Mouse (Mus musculus) forebrain, embryonic 14.5 days (tissue): Measurements from ENCODE around the gene Cd68. TPM values are rescaled to one million over a fixed set of nuclear protein-coding genes. Genes with fewer than 3 reads are reported as not detected.
A peak's percentile ranks its signal among the peaks of the same experiment; 100 is the strongest.

Experiments
- ATAC-seq: fragments of 200-750 bp; cut with Nextera tagmentation; 2 replicates; pipeline ENCODE4 v1.8.0; 2017; ENCODE audit warnings: mild to moderate bottlenecking, moderate library complexity
- DNase-seq: peaks from one replicate; pipeline ENCODE4 v3.0.0-alpha.2; 2015; ENCODE audit warnings: low spot score
- H3K27ac ChIP-seq: fragments of 300-500 bp; sonication (generic); 2 replicates; pipeline ENCODE4 v1.5.1; 2014; ENCODE audit warnings: low read depth, mild to moderate bottlenecking, control low read depth, low read length, moderate library complexity
- H3K27me3 ChIP-seq: fragments of 300-500 bp; sonication (generic); replicated peaks from 2 replicates; pipeline ENCODE4 v1.6.1; 2014; ENCODE audit warnings: low read length, control low read depth, mixed read lengths; ENCODE audit not compliant: control insufficient read depth, insufficient read depth
- H3K36me3 ChIP-seq: fragments of 300-500 bp; sonication (generic); 2 replicates; pipeline ENCODE4 v1.6.1; 2014; ENCODE audit warnings: low read length, control low read depth; ENCODE audit not compliant: control insufficient read depth, insufficient read depth
- H3K4me1 ChIP-seq: fragments of 300-500 bp; sonication (generic); 2 replicates; pipeline ENCODE4 v1.6.1; 2014; ENCODE audit warnings: antibody characterized with exemption, low read length, control low read depth; ENCODE audit not compliant: control insufficient read depth, insufficient read depth
- H3K4me2 ChIP-seq: fragments of 300-500 bp; sonication (generic); 2 replicates; pipeline ENCODE4 v1.6.1; 2014; ENCODE audit warnings: mild to moderate bottlenecking, control low read depth, low read length
- H3K4me3 ChIP-seq: fragments of 300-500 bp; sonication (generic); 2 replicates; pipeline ENCODE4 v1.5.1; 2014; ENCODE audit warnings: low read depth, low read length, control low read depth
- H3K9ac ChIP-seq: fragments of 300-500 bp; sonication (generic); 2 replicates; pipeline ENCODE4 v1.6.1; 2014; ENCODE audit warnings: mild to moderate bottlenecking, low read length, control low read depth, moderate library complexity
- H3K9me3 ChIP-seq: fragments of 300-500 bp; sonication (generic); replicated peaks from 2 replicates; pipeline ENCODE4 v1.6.1; 2016; ENCODE audit warnings: low read length, control low read depth, mixed read lengths; ENCODE audit not compliant: control insufficient read depth
- WGBS: fragments of 180-500 bp; shearing (Covaris S2); extraction: QIAGEN DNeasy Blood & Tissue Kit; methylation state at CpG from one replicate; pipeline ENCODE4 v1.1.7; 2014; 5-methylcytosine and 5-hydroxymethylcytosine counted together
- polyA plus RNA-seq: library from polyadenylated mRNA; unstranded; fragments of >200 nt; fragmentation: Nextera tagmentation; extraction: Ambion mirVana; gene quantifications from 2 replicates; pipeline ENCODE4 v1.2.1, GENCODE M21; 2014

The Cd68 gene
- polyA plus RNA-seq, result 8.2 and 9.6 TPM in 2 replicates

DNA sequence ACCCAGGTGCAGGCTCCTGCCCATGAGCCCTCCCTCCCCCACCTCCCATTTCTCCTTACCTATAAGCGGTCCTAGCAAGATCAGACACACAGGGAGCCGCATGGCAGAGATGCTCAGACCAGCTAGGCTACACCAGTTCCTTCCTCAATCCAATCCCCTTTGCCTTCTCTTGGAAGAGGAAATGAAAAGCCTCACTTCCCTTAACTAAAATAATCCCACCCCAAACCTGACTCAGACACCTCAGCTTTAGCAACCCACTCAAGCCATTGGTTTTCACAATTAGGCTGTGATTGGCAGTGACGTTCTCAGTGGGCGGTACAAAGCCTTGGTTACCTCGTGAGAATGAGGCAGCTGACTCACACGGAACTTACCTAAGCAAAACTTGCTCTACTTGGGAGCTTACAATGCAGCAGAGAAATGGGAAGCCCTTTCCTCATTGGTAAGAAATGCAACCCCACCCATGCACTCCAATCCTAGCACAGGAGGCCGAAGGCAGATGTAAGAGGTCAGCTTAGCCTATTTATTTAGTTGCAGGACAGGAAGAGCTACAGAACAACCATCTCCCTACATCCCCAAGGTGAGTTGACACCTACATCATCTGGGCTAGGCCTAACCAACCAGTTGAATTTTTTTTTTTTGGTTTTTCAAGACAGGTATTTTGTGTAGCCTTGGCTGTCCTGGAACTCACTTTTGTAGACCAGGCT, at the start of gene Cd68:
Cd68 (minus strand) TSS at position 193 of the 704 bp plus-strand sequence.
- peak; percentile 32 for DNase-seq
- WGBS, result 25% methylated on average over 7 of the region's 7 CpGs
- no peaks in the 10 kb centered on the region for H3K27me3 ChIP-seq
- H3K4me3 ChIP-seq, result no peak within 1 kb of the TSS
- peaks cover 73% of the 10 kb centered on the region for H3K36me3 ChIP-seq
- H3K9ac ChIP-seq, result no peak within 1 kb of the TSS
- ATAC-seq, result no peak
- no peak within 1 kb of the TSS for H3K27ac ChIP-seq
- no peak within 1 kb of the TSS for H3K4me2 ChIP-seq
- H3K9me3 ChIP-seq, result no peaks in the 10 kb centered on the region
- H3K4me1 ChIP-seq, result peaks cover 25% of the 10 kb centered on the region

DNA sequence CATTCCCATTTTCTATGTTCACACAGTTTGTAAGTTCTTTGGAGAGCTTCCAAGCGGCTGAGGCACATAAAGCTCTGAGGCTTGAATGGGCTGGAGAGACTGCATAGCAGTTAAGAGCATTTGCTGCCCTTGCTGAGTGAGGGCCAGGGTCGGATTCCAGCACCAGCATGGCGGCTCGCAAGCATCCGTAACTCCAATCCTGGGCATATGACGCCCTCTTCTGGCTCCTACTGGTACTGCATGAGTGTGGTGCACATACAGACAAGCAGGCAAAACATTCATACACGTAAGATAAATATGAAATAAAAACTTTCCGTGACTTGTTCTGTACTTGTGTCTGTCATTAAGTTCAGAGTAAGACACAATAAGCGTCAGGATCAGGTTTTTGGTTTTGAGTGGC, 49.5 kb upstream of the Cd68 start:
- Histone ChIP-seq H3K4me3 (no peak overlapping the region), H3K27me3 (no peaks in the 10 kb centered on the region), H3K36me3 (no peaks in the 10 kb centered on the region), H3K9ac (no peak overlapping the region), H3K9me3 (no peaks in the 10 kb centered on the region), H3K4me2 (no peak overlapping the region), H3K4me1 (no peaks in the 10 kb centered on the region), H3K27ac (no peak overlapping the region)
- 59% methylated on average over 9 of the region's 9 CpGs for WGBS
- no peak for ATAC-seq
- DNase-seq, result no peak

DNA sequence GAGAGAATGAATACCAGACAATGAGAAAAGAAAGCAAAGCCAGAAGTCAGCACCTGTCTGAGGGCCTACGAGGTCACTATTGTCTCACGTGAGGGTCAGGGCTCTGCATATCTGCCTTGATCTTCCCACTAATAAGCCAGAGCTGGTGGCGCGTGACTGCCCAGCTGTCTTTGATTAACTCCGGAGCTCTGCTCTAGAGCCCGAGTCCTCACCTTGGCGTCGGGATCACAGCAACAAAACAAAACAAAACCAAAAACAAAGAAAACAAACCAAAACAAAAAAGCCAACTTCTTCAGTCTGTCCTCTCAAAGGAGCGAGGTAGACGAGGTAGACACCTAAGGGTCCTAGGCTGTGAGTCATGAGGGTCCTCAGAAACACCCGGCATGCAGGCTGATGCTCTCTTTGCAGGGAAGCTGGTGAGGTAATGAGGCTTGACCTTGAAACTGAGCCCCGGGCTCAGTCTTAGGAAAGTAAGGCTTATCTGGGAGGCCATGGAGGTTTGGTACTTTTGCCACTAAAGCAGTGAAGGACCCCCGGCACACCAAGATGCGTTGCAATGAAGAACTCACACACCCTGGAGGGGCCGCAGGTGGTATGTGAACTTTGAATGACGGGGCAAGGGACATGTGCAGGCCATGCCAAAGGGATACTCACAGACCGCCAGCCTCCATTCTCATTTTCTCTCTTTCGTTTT, 48.8 kb upstream of the Cd68 start:
- no peaks in the 10 kb centered on the region for H3K27me3 ChIP-seq
- H3K4me3 ChIP-seq, result no peak overlapping the region
- ATAC-seq, result no peak
- no peak overlapping the region for H3K9ac ChIP-seq
- no peaks in the 10 kb centered on the region for H3K36me3 ChIP-seq
- no peak overlapping the region for H3K4me2 ChIP-seq
- no peak for DNase-seq
- H3K9me3 ChIP-seq, result no peaks in the 10 kb centered on the region
- no peak overlapping the region; the same call in 1 of the 2 replicates for H3K27ac ChIP-seq
- no peaks in the 10 kb centered on the region for H3K4me1 ChIP-seq
- WGBS, result 80% methylated on average over 18 of the region's 18 CpGs

DNA sequence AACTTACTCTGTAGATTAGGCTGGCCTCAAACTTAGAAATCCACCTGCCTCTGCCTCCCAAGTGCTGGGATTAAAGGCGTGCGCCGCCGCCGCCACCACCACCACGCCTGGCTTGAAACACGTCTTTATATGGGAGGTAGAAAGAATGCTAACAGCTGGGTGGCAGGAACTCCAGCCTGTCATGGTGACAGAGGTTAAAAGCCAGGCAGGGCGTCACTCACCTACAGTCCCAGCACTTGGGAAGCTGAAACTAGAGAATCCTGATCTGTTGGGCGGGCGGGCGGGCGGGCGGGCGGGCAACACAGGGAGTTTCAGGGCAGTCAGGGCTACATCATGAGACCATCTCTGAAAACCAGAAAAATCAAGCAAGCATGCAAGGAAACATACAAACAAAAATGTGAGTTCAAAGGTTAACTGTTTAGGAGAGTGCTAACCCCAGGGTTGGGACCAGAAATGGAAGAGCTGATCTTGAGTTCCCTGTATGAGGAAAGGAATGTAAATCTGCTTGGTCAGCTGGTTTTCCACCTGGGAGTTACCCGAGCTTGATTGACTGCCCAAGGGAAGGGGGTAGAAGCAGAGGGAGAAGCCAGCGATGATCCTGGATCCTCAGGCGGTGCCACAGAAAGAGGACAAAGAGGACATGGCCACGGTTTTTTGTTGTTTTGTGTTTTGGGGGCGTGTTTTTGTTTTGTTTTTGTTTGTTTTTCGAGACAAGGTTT, 47.2 kb upstream of the Cd68 start:
- Histone ChIP-seq H3K4me2 (no peak overlapping the region), H3K9me3 (no peaks in the 10 kb centered on the region), H3K4me1 (no peaks in the 10 kb centered on the region), H3K4me3 (no peak overlapping the region), H3K27ac (no peak overlapping the region), H3K27me3 (no peaks in the 10 kb centered on the region), H3K9ac (no peak overlapping the region), H3K36me3 (no peaks in the 10 kb centered on the region)
- WGBS, result 89% methylated on average over 20 of the region's 20 CpGs
- DNase-seq (no peak), ATAC-seq (no peak)

DNA sequence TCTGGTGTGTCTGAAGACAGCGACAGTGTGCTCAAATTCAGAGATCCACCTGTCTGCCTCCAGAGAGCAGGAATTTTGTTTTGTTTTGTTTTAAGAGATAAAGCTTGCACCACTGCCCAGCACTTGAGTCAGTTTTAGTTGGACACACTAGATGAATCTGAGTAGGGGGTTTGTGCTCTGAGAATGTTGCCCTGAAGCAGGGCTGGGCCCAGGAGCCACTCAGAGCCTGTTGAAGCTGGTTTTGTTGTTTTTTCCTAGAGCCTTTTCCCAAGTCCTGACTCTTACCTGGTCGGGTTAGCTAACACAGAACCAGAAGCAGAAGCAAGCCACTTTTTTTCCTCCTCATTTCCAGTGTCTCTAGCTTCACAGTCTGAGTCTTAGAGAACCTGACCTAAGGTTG, 45.1 kb upstream of the Cd68 start:
- ATAC-seq (no peak), DNase-seq (no peak)
- Histone ChIP-seq H3K9ac (no peak overlapping the region), H3K4me1 (0 out of 2 replicates have a peak, but pooled peaks cover 2% of the 10 kb centered on the region), H3K36me3 (no peaks in the 10 kb centered on the region), H3K9me3 (no peaks in the 10 kb centered on the region), H3K4me3 (no peak overlapping the region), H3K4me2 (no peak overlapping the region), H3K27ac (no peak overlapping the region), H3K27me3 (no peaks in the 10 kb centered on the region)
- 72% methylated on average over 2 of the region's 2 CpGs for WGBS

DNA sequence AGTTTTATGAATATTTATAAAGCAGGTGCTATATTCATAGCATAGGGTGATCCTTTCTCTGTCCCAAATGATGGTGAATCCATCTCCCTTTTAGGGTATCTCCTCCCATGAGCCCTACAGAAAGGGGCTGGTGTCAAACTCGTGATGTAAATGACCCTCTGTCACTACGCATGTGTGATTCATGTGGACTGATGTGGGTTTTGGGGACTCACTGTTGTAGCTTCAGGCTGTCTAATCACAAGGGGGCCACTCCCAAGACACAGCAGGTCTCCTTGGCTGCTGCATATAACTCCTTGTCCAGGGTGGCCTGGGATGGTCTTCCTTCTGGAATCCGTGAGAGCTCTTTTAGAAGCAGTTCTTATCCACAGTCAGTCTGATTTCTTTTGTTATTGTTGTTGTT, 44.5 kb upstream of the Cd68 start:
- no peaks in the 10 kb centered on the region for H3K27me3 ChIP-seq

DNA sequence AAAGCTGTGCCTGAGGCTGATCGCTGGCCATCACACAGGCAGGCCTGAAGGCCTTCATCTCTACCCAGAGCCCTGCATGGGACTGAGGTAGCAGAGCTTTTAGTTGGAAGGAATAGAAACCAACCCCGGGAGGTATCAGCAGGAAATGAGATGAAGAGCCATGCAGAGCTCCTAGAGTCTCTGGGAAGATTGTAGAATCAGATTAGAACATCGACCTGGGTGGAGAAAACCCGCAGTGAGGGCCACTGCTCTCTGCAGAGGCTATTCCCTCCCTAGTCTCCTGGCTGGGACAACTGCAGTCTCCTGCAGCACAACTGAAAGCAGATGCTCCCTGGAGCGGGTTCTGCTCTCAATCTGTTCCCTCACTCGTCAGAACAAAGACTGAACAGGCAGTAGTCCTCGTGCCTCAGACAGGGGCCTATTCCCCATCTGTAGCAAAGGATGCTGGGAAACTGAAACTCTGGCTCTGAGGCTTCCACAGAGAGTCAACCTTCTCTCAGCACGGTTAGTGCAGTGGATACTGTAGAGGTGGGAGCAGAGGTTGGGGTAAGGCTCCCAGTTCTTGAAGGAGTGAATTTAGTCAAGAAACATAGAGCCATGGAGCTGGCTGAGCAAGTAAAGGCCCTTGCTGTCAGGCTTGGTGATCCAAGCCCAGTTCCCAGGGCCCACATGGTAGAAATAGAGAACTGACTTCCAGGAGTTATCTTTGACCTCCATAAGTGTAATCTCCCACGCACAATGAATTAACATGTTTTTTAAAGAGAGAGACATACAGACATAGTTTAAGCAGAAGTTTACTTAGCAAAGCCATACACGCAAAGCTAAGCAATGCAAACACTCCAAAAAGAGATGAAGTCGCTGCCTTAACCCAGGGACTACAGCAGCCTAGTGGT, 43.8 kb upstream of the Cd68 start:
- Histone ChIP-seq H3K27me3 (no peaks in the 10 kb centered on the region), H3K9me3 (no peaks in the 10 kb centered on the region), H3K4me3 (no peak overlapping the region), H3K4me2 (no peak overlapping the region), H3K36me3 (no peaks in the 10 kb centered on the region), H3K4me1 (0 out of 2 replicates have a peak, but pooled peaks cover 2% of the 10 kb centered on the region), H3K9ac (no peak overlapping the region), H3K27ac (no peak overlapping the region)
- WGBS, result 57% methylated on average over 11 of the region's 11 CpGs
- DNase-seq (peak; percentile 25), ATAC-seq (no peak)

More for the DNA sequence above, 44.5 kb upstream of the Cd68 start:
- no peak for DNase-seq
- Histone ChIP-seq H3K4me2 (no peak overlapping the region), H3K4me1 (0 out of 2 replicates have a peak, but pooled peaks cover 2% of the 10 kb centered on the region), H3K27ac (no peak overlapping the region), H3K9ac (no peak overlapping the region), H3K4me3 (no peak overlapping the region), H3K36me3 (no peaks in the 10 kb centered on the region), H3K9me3 (no peaks in the 10 kb centered on the region)
- ATAC-seq, result no peak
- 75% methylated on average over 3 of the region's 3 CpGs for WGBS

DNA sequence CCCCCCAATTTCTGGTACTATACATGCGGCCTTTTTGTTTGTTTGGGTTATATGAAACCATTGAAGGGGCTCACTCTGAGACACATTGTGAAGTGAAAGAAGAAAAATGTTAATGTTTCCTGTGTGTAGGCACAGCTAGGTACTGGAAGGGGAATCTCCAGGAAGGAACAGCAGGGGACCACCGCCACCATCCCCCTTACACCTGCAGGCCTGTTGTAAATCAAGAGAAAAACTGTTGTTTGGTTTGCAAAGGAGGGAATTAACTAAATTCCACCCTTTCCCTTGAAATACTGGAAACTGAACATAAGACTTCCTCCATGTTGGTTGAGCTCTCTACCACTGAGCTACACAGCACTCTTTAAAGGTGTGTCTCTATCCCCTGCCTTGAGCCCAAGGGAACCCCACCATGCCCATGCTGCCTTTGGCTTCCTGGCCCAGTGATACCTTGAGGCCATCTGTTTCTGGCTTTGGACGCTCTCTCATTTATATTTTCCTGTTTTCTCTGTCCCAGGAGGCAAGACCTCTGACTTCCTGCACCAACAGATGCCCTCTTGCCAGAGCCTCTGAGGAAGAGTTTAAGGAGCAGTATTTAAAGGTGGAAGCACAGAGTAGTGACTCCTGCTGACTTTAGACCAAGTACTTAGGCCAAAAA, 42.8 kb upstream of the Cd68 start:
- Histone ChIP-seq H3K4me1 (0 out of 2 replicates have a peak, but pooled peaks cover 2% of the 10 kb centered on the region), H3K27ac (no peak overlapping the region), H3K4me3 (no peak overlapping the region), H3K9ac (no peak overlapping the region), H3K27me3 (no peaks in the 10 kb centered on the region), H3K36me3 (no peaks in the 10 kb centered on the region), H3K9me3 (no peaks in the 10 kb centered on the region), H3K4me2 (no peak overlapping the region)
- 76% methylated on average over 3 of the region's 3 CpGs for WGBS
- DNase-seq (no peak), ATAC-seq (no peak)
